Mouse (Mus musculus) cerebellum, adult 18-20 months (tissue): ENCODE results near the gene Rab36.

Source experiments
- DNase-seq, 2 experiments: peaks; one replicate each; pipeline ENCODE4 v3.0.0; 2021

Gene Rab36

DNA sequence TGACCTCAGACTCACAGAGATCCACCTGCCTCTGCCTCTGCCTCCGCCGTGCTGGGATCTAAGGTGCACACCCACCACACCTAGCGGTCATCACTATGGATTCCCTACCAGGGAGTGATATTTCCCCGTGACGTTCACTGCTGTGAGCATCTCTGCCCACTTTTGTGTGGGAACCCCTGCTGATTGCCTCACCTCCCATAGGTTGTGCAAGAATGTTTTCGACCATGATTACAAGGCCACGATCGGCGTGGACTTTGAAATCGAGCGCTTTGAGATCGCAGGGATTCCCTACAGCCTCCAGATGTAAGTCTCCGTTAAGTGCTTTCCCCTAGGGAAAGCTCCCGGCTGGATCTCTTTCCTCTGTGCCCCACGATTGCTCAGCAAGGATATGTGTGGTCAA lies 9.0 kb downstream of the Rab36 start:
- no peak for DNase-seq

- no peak for DNase-seq
These were observed 11.9 kb downstream of the Rab36 start for GRCm38 (mm10) chr10:75048711-75049110.

GRCm38 (mm10) chr10:75051364-75052074 lies 14.7 kb downstream of the Rab36 start:
- peak; percentile 23 to 27 for DNase-seq

DNA sequence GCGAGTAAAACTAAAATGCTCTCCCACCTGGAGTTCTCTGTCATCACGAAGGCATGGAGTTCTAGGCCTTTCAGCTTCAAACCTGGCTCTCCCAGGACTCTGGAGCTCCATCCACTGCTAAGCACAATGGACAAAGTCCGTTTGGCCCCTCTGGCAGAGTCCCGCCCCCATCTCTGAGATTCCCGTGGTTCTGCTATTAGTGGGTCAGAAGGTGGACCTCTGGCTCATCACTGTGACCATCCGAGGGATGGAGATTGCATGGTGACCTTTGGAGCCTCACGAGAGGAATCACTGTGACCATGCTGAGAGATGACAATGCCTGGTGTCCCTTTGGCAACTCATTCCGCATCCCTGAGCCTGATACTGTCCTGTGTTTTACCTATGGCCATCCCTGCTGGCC lies 16.0 kb downstream of the Rab36 start:
- DNase-seq = no peak

- DNase-seq = no peak
These were observed 16.8 kb downstream of the Rab36 start for GRCm38 (mm10) chr10:75053655-75054054.

DNA sequence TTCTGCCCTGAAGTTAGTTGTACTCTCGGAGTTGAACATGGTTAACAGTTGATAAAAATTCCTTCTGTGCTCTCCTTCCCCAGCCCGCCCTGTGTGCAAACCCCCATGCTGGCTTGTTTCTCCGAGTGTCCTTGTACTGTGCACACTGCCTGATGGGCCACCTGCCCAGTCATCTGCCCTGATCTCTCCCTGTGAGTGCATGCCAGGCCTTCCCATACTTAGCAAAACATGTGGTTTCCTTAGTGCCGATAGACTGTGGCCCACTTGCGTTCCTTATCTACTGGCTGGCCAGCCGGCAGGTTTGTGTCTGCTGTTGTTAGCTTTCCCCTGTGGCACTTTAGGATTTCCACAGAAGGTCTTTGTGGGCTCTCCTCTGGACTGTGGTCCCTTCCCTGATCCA lies 17.3 kb downstream of the Rab36 start:
- peak; percentile 25 to 26 for DNase-seq

DNA sequence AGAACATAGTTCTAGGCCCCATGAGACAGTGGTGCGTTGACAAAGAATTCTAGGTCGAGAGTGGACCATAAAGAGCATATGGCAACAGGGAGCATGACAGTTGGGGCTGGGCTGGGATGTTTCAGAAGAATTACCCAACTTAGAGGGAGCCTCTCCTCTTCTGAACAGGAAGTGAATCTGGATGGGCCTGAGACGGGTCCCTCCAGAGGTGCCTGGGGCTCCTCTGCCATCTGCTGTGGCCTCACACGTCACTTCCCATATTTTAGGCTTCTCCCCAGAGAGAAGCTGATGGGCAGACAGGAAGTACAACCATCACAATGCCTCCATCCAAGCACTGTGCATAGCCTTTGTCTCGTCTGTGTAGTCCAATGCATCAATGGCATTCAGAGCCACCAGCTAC lies 18.8 kb downstream of the Rab36 start:
- DNase-seq = no peak

GRCm38 (mm10) chr10:75056255-75056654 lies 19.4 kb downstream of the Rab36 start:
- no peak for DNase-seq

GRCm38 (mm10) chr10:75058336-75058735 lies 21.5 kb downstream of the Rab36 start:
- no peak for DNase-seq

GRCm38 (mm10) chr10:75058761-75059395 lies 22.0 kb downstream of the Rab36 start:
- no peak for DNase-seq

DNA sequence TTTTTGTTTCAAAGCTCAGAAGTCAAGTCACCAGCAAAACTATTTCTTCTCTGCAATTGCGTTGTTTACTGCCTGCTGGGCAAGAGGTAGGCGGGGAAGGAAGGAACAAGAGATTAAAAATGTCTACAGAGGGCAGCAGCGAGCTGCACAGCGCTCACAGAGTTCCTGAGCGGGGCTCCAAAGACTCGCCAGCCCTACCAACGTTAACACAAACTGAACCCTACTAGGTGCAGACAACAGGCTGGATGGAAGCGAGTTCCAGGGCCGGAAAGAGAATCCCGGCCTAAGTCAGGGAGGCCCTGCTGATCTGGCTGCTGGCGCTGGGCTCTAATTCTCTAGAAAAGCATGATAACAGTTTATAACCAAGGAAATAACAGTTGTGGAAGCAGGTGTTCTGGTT lies 22.5 kb downstream of the Rab36 start:
- peak; percentile 82 to 83 for DNase-seq

DNA sequence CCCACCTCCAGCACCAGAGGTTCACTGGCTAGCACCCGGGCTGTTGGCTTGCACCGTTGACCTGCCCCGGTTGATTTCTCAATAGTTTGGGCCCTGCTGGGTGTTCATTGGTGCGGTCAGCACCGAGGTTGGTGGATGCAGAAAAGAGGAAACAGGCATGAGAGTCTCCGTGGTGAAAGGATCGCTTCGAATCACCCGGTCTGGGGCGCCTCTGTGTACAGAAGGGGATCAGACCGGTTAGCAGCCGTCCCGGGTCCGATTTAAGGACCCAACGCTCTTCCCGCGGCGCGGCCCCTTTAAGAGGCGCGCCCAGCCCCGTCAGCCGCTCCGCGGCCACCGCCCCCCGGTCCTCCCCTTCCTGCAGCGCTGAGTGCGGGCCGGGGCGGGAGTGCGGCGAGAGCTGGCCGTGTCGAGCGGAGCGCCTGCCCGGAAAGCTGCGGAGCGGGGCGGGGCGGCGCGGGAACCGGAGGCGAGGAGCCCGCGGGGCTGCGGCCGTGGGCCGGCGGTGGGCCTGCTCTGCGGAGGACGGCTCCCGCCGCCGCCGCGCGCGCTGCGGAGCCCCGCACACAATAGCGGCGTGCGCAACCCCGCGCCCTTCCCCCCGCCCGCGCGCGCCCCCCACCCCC lies 23.5 kb downstream of the Rab36 start, which contains the start of gene Bcr:
Gene Bcr (plus strand): TSS at position 376 of the 626 bp plus-strand sequence.
- DNase-seq = peak; percentile 86 to 89

DNA sequence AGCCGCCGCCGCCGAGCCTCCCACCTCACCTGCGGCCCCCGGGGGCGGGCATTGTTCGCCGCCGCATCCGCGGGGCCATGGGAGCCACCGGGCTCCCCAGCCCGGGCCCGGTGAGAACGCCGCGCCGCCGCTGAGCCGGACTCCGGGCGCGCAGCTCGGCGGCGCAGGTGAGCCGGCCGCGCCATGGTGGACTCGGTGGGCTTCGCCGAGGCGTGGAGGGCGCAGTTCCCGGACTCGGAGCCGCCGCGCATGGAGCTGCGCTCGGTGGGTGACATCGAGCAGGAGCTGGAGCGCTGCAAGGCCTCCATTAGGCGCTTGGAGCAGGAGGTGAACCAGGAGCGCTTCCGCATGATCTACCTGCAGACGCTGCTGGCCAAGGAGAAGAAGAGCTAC lies 24.0 kb downstream of the Rab36 start:
- DNase-seq = peak; percentile 25 to 62

DNA sequence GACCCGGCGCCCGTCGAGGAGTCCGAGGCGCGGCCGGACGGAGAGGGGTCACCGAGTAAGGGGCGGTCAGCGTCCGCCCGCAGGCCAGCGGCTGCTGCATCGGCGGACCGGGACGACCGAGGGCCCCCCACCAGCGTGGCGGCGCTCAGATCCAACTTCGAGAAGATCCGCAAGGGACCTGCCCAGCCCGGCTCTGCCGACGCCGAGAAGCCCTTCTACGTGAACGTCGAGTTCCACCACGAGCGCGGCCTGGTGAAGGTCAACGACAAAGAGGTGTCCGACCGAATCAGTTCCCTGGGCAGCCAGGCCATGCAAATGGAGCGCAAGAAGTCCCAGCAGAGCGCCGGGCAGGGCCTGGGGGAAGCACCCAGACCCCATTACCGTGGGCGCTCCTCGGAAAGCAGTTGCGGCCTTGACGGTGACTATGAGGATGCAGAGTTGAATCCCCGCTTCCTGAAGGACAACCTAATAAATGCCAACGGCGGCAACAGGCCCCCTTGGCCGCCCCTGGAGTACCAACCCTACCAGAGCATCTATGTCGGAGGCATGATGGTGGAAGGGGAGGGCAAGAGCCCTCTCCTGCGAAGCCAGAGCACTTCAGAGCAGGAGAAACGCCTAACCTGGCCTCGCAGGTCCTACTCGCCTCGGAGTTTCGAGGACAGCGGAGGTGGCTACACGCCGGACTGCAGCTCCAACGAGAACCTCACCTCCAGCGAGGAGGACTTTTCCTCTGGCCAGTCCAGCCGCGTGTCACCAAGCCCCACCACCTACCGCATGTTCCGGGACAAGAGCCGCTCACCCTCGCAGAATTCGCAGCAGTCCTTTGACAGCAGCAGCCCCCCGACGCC lies 24.7 kb downstream of the Rab36 start:
- peak; percentile 24 to 47 for DNase-seq

- DNase-seq = peak in 1 of 2 experiments; percentile 27
These were observed 25.3 kb downstream of the Rab36 start for GRCm38 (mm10) chr10:75062189-75062561.

- DNase-seq = no peak
These were observed 25.8 kb downstream of the Rab36 start for GRCm38 (mm10) chr10:75062621-75063020.

DNA sequence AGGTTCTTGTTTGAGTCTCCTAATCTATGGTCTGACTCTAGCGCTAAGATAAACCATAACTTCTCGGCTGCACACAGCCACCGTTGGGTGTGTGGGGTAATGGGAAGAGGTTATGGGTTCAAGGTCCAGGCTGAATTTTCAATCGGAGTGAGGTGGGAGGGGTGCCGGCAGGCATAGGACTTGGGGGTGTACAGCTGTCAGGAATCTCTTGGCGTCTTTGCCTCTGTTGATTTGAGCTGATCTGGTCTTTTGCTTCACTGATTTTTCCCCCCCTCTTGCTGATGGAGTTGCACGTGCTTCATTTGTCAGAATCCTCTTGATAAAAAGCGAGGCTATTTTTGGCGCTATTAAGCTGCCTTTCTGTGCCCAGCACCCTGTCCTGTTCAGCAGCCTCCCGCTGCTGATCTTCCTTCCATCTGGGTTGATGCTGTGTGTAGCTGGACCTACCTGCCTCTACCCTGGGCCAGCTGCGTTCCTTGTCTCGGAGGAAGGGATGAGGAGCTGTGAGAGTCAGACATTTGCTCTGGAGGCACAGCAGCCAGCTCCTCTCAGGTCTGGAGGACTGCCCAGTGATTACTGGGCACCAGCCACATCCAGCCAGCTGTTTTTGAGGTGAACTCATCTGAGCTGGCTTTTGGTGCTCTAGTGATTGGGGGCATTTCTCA lies 26.6 kb downstream of the Rab36 start:
- DNase-seq = no peak

GRCm38 (mm10) chr10:75065691-75066090 lies 28.8 kb downstream of the Rab36 start:
- DNase-seq = no peak

DNA sequence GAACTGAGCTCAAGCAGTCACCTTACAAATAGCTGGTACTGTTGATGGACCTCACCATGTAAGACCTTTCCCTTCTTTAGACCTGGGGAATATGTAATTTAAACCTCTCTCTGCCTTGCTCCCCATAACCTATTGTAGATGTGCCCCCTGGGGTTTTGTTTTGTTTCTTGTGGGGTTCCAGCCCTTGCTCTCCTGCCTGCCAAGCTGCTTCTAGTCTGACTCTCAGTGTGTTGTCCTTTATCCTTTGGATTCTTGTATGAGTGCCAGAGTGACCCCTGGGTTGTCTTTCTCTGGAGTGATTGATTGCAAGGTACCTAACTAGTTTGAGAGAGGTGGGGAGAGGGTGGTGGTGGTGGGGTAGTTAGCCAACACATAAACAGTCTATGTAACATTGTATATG lies 30.6 kb downstream of the Rab36 start:
- DNase-seq = no peak

DNA sequence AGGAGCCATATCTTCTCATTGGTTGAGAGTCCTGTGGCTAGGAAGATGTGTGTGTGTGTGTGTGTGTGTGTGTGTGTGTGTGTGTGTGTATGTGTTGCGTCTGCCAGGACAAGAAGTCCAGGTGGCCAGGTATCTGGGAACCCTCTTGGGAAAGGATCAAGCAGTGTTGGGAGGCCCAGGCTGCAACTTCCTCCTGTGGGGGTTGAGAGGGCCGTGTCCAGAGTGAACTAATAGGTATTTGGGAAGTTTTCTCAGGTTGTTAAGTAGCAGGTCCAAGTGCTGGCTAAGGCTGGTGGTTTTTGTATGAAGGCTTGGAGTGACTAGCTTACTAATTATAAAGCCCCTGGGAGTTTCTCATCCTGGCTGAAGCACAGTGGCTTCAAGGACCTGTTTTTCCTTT lies 31.2 kb downstream of the Rab36 start:
- DNase-seq = no peak

DNA sequence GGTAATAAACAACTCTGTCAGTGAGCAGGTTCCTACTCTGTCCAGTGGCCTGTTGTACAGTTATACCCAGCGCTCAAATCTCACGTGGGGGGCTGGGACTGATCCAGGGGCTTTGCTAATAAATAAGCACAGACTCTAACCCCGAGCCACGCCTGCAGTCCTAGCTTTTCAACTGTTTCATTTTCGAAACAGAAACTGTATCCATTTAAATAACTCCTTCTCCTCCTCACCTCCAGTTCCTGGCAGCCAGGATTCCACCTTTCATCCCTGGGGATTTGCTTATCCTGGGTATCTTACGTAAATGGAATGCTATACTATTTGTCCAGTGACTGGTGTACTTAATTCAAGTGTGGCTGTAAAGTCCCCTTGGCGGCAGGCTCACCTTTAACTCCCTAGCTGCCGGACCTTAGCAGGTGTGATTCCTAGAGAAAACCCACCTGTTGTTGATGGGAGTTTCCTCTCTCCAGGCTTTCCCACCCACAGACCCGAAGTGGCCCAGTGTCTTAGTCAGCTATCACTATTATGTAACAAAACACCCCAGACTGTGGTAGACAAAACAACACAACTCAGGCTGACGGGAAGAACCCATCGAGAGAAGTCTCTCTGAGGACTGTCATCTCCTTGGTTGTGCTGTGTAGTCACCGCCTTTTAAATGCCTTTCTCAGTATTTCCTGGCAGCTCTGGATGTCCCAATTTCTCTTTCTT lies 31.9 kb downstream of the Rab36 start:
- DNase-seq = no peak
